Mouse (Mus musculus) layer of hippocampus, postnatal 36 days (tissue): ENCODE results near the gene Akap17b. TPM values are rescaled to one million over a fixed set of nuclear protein-coding genes. Genes with fewer than 3 reads are reported as not detected.
"Not testable (repeated sequence)": the region's sequence is repeated elsewhere in the genome, so short reads cannot be mapped to it uniquely, and the experiment has no call there.

Experiments
- DNase-seq, 2 experiments: peaks; one replicate each; pipeline ENCODE4 v3.0.0; 2022
- total RNA-seq, 2 experiments: library from RNA; stranded (reverse); gene quantifications; 2 replicates each; pipeline ENCODE4 v1.2.3; 2021

The Akap17b gene
- 10 to 100 TPM in 1 of 2 experiments, 1 to 10 TPM in 1; 8.3 to 10.4 TPM for total RNA-seq

DNA sequence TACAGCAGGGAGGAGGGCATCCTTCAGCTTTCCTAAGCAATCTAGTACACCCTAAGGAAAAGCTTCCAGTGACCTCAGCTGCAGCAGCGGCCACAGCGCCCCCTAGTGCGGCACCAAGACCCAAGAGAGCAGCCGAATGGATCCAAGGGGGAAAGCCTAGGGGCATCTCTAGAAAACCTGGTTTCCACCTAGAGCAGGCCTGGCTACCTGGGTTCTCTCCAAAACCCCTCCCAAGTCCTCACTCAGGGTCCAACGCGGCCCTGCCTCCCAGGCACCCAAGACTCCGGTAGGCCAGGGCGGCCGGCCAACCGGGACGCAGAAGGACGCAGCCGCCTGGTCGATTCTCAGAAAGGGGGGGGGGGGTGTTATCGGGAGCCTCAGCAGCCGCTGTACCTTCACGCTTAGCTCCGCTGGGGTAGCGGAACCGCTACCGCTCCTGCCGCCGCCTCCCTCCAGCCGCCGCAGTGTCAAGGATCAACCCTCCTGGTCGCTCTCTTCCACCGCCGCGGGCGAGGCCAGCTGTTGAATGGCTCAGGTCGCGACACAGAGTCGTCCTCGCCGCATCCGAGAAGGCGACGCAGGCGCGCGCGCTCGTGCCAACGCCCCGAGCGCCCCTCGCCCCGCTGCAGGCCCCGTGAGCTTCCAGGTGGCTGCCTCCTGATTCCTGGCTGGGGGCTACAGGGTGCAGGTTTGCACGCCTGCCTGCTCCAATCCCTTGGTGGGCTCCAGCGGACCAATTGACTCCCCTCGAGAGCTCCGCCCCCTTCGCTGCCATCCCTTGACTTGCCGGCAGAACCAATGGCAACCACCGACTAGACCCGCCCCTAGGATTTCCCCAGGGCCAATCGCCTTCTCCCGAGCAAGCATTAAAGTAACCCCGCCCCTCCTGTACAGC, at the start of gene Akap17b:
TSS of gene Akap17b (minus strand) at position 739 of the 895 bp plus-strand sequence.
- peak; percentile 75 to 82 for DNase-seq

DNA sequence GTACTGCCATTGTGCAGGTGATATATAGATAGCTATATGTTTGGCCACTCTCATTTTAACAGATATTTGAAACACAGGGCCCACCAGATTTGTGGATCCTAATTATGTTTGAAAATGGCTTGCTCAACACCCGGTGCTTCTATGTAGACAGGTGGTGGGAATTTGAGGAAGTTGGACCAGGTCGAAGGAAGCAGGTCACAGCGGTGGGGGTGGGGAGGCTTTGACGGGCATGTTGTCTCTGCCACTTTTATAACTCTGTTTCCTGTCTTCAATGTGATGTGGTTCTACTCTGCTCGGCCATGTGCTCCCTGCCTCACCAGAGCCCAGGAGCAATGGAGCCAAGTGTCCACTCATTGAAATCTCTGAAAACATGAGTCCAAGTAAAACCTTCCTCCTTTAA, 46.2 kb upstream of the Akap17b start:
- DNase-seq, result no peak

DNA sequence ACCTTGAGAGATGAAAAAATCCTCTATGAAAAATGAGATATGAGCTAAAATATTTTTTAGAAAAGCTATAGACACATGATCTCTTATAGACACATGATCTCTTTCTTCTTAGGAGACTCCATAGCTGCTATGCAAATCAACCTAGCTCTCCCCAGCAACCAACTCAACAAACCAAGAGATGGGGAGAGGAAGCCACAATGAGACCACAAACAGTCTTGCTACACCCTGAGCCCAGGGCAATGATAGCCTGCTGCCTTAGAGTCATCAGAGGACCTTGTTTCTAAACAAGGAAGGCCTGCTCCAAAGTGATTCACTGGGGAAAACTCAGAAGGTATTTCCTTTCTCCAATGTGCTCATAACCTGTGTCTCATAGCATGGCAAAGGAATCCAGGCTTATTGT, 44.5 kb upstream of the Akap17b start:
- DNase-seq, result no peak

DNA sequence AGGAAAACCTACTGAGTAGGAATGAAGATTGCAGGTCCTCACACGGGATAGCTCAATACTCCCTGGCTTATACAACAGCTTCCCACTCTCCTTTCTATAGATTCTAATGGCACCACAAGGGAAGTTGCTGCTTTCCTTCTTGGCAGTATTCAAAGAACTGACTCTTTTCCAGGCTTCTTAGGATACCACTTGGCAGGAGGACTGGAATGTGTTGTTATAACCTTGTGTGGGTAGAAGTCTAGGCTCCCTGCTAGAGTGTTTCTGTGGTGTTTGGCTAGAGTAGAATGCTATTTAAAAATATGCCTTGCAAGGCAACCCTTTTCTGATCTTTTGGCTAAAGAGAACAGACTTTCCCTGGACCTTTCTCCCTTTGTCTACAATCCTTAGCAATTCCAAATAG, 31.6 kb upstream of the Akap17b start:
- no peak for DNase-seq

DNA sequence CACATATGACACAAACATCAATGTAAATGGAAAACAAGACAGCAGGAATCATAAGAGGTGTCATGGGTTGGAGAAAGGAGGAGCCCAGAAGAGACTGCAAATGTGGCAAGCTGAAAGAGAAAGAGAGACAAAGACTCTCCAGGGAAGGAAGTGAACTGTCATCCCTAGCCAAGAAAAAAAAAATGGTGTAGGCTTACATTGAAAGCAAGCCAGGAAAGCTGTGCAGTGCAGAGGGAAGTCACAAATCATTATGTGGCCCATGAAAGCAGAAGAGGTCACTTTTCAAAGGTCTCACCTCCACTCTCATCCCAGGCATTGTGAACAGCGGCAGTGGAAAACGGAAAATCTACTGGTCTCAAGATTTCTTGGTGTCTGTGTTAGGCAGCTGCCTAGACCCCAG, 27.5 kb upstream of the Akap17b start:
- DNase-seq, result no peak

DNA sequence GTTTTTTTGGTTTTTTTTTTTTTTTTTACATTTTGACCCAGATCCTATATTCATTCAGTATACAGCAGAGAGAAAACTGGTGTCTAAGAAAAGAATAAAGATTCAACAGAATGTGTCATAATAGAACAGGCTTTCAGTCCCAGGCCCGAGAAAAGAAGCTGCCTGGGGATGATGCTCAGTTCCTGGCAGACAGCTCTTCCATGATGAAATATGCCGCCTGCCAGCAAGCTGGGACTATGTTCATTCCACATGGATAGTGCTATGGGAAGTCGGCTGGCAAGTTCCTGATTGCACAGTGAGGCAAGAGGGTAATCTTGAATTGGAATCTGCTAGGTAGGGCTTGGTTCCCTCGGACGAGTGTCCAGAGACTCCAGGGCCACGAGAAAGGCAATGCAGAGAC, 5.1 kb downstream of the Akap17b start:
- peak; percentile 23 to 32 for DNase-seq

DNA sequence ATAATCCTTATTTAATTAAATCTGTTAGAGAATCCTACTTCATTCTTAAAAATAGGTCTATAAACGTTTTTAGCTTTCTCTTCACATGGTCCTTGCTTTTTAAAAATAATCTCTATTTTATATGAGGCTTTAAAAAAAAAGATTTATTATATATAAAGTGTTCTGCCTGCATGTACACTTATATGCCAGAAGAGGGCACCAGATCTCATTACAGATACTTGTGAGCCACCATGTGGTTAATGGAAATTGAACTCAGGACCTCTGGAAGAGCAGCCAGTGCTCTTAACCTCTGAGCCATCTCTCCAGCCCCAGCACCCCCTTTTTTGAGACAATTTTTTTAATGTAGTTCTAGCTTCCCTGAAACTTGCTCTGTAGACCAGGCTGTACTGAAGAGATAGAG, 14.4 kb downstream of the Akap17b start:
- DNase-seq, result no peak

DNA sequence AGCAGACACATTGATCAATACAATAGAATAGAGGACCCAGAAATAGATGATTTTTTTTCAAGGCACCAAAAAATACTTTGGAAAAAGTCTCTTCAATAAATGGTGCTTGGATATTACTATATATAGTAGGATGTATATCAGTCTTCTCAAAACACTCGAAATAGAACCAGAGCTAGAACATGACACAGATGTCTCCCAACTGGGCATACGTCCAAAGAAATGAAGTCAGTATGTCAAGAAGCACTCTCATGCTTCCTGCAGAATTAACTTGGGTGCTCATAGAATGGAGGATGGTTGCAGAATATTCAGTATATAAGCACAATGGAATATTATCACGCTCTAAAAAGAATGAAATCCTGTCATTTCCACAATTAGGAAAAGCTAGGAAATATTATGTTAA, 17.1 kb downstream of the Akap17b start:
- DNase-seq, result no peak

DNA sequence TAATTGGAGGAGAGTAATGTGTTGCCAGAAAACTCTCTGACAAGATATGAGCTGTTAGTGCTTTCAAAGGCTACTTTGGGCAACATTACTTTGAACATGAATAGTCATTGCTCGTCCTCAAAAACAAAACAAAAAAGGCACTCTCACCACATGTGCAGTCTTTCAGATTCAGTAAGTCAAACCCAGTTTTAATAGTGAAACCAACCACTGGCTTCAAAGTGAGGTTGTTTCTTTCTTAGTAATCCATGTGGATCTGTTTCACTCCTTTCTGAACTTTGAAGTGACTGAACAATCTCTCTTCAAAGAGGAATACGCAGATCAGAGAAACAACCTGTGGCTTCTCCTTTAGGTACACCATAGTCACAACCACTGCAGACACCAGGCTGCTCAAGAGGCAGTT, 36.1 kb downstream of the Akap17b start:
- DNase-seq, result no peak

DNA sequence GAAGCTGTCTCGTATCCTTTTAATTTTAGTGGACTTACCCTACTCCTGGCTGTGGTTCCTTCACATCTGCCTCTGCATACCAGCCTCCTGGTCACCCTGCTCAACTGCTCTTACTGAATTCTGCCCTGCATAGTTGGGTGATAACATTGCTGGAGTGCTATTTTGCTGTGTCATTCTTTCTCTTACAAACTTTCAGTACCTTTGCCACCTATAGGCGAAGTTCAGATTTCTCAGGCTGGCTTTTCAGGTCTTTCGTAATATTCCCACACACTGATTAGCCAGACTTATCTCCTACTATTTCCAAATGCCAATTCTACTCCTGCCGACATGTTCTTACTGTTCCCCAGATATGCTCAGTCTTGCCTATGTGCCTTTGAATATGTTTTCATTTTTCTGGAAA, 41.2 kb downstream of the Akap17b start:
- DNase-seq, result no peak

DNA sequence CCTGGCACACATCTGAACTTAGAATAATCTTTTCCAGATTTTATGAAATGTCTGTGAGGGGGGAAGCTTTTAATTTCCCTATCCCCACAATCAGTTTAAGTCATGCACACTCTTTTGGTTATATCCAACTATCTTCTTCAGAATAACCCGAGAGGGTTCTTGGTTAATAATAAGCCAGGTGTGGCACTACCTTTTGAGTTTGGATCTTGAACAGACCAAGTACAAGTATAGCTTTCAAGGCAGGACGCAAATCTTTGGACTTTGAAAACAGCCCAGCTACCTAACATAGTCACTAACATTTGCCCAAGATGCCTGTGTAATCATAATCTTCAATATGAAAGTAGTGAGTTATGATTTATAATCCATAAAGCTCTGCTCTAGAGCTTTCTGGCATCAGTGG, 42.3 kb downstream of the Akap17b start:
- DNase-seq, result no peak

DNA sequence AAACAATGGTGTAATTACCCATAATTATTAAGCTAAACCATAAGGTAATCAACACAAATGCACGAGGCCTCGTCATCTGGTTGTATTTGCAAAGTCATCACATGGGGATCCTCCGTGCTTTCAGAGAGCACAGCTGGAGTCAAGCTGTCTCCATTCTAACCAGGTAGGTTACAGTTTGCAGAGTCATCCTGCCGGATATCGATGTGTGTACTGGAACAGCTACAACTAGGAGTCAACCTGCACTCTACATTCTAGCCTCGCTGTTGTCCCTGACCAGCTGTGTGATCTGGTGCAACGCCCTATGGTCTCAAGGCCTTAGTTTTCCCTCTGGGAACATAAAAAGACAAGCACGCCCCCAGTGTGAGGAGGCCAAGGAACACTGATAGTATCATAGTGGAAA, 45.1 kb downstream of the Akap17b start:
- no peak for DNase-seq

DNA sequence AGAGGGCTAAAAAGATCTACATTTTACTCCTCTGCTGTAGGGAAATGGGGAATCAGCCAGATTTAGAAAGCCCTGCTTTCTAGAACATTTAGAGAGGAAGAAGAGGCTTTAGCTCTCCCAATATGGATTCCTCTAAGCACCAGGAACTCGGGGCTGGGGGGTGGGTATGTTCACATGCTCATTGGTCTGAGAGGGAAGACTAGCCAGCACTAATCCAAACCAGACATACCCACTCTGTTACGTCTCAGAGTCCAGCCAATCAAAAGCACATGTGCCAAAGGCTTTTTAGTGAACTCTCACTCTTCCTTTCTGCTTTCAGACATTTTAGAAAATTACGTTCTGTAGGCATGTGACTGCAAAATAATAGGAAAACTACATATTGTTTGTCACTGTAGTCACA, 45.5 kb downstream of the Akap17b start:
- no peak for DNase-seq

DNA sequence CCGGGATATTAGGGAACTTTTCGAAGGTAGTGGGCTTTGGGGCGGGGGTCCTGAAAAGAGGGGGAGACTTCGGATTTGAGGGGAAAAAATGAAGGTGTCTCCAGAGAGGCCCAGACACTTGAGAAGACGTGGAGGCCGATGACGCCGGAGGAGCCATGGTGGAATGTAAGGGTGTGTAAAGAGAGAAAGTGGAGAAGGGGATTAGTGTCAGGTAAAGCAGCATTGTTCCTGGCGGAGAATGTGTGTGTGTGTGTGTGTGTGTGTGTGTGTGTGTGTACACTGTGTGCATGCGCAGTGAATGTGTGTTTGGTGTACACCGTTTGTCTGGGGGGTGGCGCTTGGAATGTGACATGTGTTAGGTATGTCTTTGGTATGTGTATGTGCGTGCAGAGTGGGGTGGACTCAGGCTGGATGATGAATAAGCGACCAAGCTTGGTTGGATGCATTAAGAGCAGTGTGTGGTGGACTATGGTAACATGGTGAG, 46.3 kb downstream of the Akap17b start:
- DNase-seq, result peak in 1 of 2 experiments; percentile 7

DNA sequence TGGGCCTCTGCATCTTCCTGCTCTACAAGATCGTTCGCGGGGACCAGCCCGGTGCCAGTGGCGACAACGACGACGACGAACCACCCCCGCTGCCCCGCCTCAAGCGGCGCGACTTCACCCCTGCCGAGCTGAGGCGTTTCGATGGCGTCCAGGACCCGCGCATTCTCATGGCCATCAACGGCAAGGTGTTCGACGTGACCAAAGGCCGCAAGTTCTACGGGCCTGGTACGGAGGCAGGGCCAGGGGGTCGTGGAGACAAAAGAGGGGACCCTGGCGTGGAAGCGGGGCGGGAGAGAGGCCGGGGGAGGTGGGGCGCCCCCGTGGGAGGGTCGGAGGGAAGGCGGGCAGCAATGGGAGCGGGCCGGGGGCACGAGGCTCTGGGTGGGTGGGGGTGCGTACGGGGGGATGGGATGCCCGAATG, 46.8 kb downstream of the Akap17b start:
- DNase-seq, result no peak

DNA sequence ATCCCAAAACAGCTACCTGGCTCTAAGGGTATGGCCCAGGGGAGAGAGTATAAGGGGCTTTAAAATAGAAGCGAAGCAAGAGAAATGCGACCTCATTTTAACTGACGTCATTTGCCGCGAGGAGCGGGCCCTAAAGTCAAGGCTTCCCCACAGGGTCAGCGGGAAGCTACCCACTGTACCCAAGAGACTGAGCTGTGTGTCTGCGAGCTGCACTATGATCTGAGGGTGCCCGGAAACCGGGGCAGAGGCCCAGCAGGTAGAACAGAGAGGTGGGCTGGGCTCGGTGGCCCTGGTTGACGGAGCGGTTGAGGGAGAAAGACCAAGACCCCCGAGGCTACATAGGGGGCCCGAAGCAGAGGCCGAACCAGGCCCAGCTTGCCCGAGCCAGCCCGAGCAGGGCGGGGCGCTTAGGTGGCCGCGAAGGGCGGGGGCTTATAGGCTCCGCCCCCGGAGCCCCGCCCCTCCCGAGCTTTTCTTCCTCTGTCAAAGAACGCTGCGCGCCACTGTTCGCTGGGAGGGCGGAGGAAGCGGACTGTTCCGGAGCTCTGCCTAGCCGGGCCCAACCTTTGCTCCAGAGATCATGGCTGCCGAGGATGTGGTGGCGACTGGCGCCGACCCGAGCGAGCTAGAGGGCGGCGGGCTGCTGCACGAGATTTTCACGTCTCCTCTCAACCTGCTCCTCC, 47.3 kb downstream of the Akap17b start, which contains the start of gene Pgrmc1:
TSS of gene Pgrmc1 (plus strand) at position 500 of the 683 bp plus-strand sequence.
- peak; percentile 80 to 81 for DNase-seq

DNA sequence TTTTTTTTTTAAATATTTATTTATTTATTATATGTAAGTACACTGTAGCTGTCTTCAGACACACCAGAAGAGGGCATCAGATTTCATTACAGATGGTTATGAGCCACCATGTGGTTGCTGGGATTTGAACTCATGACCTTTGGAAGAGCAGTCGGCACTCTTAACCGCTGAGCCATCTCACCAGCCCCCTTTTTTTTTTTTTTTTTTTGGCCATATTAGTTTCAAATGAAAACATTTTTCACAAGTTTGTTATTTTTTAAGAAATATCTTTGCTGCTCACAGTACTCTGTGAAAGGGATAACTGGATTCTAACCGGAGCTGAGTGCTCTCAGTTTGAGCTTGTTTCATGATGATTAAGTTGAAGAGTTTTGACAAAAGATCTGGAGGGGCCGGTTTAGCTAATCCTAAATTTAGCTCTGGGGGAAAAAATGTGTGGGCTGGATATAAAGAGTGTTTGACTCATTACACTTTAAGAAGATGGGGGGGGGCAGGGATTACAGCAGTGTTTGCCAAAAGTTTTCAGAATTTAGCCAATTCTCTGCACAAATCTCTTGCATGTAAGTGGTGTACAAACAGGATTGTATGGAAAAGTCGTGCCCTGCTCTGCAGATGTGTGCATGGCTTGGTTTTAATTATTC, 48.6 kb downstream of the Akap17b start:
- DNase-seq, result not testable (repeated sequence)

DNA sequence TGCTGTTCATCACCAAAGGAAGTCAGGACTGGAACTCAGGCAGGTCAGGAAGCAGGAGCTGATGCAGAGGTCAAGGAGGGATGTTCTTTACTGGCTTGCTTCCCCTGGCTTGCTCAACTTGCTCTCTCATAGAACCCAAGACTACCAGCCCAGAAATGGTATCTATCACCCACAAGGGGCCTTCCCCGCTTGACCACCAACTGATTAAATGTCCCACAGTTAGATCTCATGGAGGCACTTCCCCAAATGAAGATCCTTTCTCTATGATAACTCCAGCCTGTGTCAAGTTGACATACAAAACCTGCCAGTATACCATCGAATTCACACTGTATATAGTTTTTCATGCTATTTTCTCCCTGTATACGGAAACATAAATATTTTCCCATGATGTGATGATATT, 49.9 kb downstream of the Akap17b start:
- DNase-seq, result no peak

DNA sequence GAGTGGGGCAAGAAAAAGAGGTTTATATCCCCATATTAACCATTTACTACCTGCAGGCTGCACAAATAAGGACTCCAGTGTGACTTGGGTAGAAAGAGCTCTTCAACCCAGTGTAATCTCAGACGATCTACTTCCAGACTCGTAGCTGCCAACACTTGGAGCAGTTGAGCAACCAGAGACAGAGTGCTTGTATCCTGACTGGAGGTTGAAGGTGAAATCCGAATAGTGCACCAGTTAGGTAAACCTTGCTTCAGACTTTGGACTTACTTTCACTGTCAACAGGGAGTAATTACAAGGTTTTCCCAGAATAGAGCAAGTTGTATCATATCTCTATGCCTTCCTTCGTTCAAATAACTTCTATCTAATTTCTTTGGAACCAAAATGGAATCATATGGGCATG, 53.7 kb downstream of the Akap17b start:
- DNase-seq, result no peak

DNA sequence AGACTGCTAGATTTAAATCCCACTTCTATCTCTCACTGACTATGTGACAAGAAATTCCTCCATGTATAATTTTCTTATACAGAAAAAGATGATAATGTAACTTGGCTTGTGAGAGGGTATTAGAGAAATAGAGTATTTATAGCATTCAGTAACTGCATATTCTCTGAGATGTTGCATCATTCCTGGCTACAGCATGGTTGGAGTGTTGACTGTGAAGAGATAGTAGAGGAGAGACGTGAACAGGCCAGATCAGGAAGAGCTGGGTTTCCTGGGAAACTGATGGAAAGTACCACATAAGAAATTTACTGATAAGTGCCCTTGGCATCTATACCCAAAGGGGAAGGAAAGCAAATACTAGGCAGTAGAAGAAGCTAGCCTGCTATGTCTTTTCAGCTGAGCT, 54.1 kb downstream of the Akap17b start:
- no peak for DNase-seq

DNA sequence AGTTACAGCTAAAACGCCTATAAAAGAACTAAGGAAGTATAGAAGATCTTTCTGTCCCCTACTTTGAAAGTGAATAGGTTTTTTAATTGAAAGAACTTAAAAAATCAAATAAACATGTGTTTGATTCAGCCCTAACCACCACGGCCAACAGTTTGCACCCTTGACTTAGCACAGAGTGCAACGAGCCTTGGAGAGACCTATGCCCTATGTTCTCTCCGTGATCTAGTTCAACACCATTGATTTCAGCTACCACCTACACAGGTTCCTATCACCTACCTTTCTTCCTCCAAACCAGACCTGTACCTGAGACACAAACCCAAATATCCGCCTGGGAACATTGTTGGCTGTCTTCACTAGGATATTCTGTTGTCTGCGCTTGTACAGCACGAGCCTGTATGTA, 54.9 kb downstream of the Akap17b start:
- DNase-seq, result no peak

DNA sequence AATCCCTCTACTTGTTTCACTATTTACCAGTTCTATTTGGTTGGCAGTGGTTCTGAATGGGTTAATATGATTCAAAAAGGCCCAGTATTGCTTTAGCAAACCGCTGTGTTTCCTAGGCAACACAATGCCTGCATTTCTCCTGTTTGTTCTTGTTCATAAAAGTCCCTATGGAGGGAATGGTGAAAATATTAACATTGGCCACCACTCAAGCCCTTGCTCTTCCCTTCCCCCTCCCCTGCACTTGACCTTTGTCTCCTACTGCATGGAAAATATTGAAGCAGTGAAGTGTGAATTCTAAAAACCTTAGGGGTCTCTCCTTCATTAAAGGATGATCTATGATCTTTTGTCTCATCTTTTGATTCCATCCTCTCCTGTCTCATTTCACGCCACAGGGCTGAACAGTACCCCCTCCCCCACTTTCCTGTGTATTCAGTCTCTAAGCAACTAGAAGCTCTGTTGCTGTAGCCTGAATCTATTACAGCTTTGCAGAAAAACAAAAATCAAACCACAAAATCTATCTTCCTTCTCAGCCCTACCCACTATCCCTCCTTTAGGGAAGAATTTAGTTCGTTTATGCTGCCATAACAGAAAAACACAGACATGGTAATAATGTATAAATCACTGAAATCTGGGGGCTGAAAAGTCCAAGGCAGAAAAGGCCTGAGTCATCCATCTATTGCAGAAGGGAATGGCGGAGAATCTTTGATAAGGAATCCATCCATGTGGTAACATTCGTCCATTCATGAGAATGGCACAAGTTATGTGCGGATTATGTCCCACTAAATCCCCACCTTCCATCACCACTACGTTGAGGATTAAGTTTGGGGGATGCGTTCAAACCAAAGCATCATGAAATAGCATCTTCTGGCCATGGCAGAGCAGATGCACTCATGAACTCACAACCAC, 57.6 kb downstream of the Akap17b start:
- DNase-seq, result peak; percentile 5 to 6
